Mouse (Mus musculus): Measurements from ENCODE around the gene Gm7029. TPM values are rescaled to one million over a fixed set of nuclear protein-coding genes. Genes with fewer than 3 reads are reported as not detected.
"Not testable (repeated sequence)": the region's sequence is repeated elsewhere in the genome, so short reads cannot be mapped to it uniquely, and the experiment has no call there.

The Gm7029 gene
- polyA plus RNA-seq (2011; ENCODE audit: insufficient read depth, insufficient read length, low replicate concordance, missing spikeins), result not detected in 2 replicates

DNA sequence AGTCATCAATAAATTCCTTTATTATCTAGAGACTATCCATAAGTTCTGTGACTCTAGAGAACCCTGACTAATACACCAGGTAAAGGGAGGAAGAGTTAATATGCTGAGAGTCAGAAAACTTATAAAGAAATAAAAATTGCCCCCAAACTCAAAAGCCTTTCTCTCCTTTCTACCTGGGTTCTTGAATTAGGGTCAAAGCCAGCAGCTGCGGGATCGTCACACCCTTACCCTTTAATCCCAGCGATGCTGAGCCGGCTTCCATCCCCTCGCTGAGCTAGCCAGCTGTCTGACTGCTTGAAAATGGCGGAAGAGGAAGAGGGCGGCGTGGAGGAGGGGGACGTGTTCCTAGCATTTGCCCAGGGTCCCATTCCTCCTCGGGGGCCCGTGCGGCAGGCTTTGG is at the start of gene Gm7029:
TSS of gene Gm7029 (plus strand) at position 301 of the 400 bp plus-strand sequence.
- H3K4me1 ChIP-seq (ENCODE audit: control insufficient read depth, insufficient read depth, low read length); H3K27ac ChIP-seq (ENCODE audit: control insufficient read depth, insufficient read depth, low read depth, low read length, poor library complexity); H3K4me3 ChIP-seq (replicated peaks; ENCODE audit: control insufficient read depth, low read depth, low read length): not testable (repeated sequence)
- 91% methylated on average over 4 of the region's 12 CpGs for WGBS

DNA sequence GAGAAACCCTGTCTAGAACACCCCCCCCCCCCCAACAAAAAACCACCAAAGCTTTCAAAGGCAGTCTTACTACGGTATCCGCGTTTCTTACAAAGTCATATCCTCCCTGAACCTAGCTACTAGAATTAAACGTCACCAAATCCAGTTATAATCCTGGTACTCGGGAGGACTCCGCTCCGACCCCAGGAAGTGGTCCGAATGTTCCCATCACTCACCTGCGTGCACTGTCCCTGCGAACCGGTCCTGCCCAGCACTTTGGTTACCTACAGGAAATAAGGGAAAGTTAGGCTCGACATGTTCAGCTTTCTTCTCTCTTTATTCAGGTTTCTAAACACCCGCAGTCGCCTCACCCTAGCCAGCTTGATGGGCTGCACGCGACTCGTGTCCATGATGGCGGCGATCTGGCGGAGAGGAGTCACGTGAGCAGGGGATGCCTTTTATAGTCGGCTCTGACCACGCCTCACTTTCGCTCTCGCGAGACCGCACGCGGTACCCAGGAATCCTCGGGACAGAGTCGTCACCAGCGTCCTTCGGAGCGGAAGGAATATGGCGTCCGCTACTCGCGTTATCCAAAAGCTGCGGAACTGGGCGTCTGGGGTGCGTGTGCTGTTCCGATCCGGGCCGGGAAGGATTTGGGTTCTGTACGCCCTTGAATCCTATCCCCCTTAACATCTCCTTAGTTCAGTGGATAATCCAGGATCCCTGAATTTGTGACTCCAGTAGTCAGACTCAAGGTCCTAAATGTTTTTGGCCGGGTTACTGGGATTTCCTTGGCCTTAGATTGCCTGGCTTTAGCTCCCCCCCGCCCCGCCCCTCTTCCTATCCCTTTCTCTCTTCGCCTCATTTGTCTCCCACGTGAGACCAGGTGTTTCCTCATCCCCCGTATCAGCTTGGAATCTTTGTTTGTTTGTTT is 49.3 kb upstream of the Gm7029 start, which contains the start of the genes Rps28 and Ndufa7:
TSS of gene Rps28 (minus strand) at position 479 of the 913 bp plus-strand sequence.
TSS of gene Ndufa7 (plus strand) at position 489 of the 913 bp plus-strand sequence.
- peak; percentile 92 for TF ChIP-seq POLR2A (IDR thresholded peaks at IDR 0.05; ENCODE audit: borderline replicate concordance, control insufficient read depth, low read depth, low read length)
- TF ChIP-seq CTCF (IDR thresholded peaks at IDR 0.05; ENCODE audit: control insufficient read depth, insufficient read depth, low read length), result no peak
- H3K4me3 ChIP-seq (replicated peaks; ENCODE audit: control insufficient read depth, low read depth, low read length), result peak within 1 kb of the TSS; percentile 94
- under 1% methylated on average over 51 of the region's 51 CpGs for WGBS
- H3K27ac ChIP-seq (ENCODE audit: control insufficient read depth, insufficient read depth, low read depth, low read length, poor library complexity), result peak within 1 kb of the TSS; percentile 74
- peaks cover 3% of the 10 kb centered on the region; the same call in 1 of the 2 replicates for H3K4me1 ChIP-seq (ENCODE audit: control insufficient read depth, insufficient read depth, low read length)

DNA sequence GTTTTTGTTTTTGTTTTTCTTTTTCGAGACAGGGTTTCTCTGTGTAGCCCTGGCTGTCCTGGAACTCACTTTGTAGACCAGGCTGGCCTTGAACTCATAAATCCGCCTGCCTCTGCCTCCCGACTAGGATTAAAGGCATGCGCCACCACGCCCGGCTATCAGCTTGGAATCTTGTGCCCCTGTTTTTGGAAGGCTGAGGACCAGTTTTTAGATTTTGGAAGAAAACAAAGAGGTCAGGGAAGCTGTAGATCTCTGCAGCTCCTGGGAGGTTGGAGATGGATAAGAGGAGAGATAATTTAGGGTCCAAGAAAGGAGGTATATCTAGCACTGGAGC is 48.7 kb upstream of the Gm7029 start:
- peak overlapping the region; percentile 94 for H3K4me3 ChIP-seq (replicated peaks; ENCODE audit: control insufficient read depth, low read depth, low read length)
- not testable (repeated sequence) for H3K4me1 ChIP-seq (ENCODE audit: control insufficient read depth, insufficient read depth, low read length); H3K27ac ChIP-seq (ENCODE audit: control insufficient read depth, insufficient read depth, low read depth, low read length, poor library complexity)
- WGBS, result 11% methylated on average over 6 of the region's 6 CpGs

DNA sequence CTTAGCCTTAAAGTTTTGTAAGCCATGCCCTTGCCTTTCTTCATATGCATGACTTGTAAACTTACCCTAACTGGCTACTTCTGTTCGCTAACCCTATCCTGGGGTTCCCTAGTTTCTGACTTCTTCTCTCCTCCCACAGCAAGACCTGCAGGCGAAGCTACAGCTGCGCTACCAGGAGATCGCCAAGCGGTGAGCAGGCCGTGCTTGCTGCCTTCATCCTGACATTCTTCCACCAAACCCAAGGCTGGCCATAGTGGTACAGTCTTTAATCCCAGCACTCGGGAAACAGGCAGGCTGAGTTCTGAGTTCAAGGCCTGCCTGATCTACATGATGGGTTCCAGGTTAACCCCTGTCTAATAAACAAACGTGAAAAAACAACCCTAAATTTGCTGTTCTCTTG is 48.2 kb upstream of the Gm7029 start:
- WGBS, result 83% methylated on average over 8 of the region's 8 CpGs
- TF ChIP-seq POLR2A (IDR thresholded peaks at IDR 0.05; ENCODE audit: borderline replicate concordance, control insufficient read depth, low read depth, low read length) (no peak), CTCF (IDR thresholded peaks at IDR 0.05; ENCODE audit: control insufficient read depth, insufficient read depth, low read length) (no peak)
- peaks cover 3% of the 10 kb centered on the region; the same call in 1 of the 2 replicates for H3K4me1 ChIP-seq (ENCODE audit: control insufficient read depth, insufficient read depth, low read length)
- H3K4me3 ChIP-seq (replicated peaks; ENCODE audit: control insufficient read depth, low read depth, low read length), result peak overlapping the region; percentile 27
- H3K27ac ChIP-seq (ENCODE audit: control insufficient read depth, insufficient read depth, low read depth, low read length, poor library complexity), result no peak overlapping the region

DNA sequence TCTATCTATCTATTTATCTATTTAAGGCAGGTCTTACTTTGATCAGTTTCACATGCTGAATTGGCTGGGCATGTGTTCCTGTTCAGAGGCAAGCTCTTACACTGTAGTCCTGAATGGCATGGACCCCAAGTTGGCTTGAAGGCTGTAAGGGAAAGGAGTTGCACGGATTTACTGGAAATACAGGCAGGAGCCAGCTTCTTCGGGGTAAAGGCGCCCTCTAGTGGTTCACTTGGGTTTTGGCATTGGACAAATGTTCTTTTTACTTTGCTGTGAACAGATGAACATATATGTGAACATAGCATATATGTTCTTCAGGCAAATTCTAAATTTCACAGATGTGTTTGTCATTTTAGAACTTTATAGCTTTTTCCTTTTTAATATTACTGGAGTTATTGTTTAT is 46.8 kb upstream of the Gm7029 start:
- TF ChIP-seq POLR2A (IDR thresholded peaks at IDR 0.05; ENCODE audit: borderline replicate concordance, control insufficient read depth, low read depth, low read length) (no peak), CTCF (IDR thresholded peaks at IDR 0.05; ENCODE audit: control insufficient read depth, insufficient read depth, low read length) (peak; percentile 79)
- H3K27ac ChIP-seq (ENCODE audit: control insufficient read depth, insufficient read depth, low read depth, low read length, poor library complexity), result no peak overlapping the region
- under 1% methylated on average over 3 of the region's 3 CpGs for WGBS
- H3K4me1 ChIP-seq (ENCODE audit: control insufficient read depth, insufficient read depth, low read length), result peaks cover 3% of the 10 kb centered on the region; the same call in 1 of the 2 replicates
- H3K4me3 ChIP-seq (replicated peaks; ENCODE audit: control insufficient read depth, low read depth, low read length), result no peak overlapping the region

DNA sequence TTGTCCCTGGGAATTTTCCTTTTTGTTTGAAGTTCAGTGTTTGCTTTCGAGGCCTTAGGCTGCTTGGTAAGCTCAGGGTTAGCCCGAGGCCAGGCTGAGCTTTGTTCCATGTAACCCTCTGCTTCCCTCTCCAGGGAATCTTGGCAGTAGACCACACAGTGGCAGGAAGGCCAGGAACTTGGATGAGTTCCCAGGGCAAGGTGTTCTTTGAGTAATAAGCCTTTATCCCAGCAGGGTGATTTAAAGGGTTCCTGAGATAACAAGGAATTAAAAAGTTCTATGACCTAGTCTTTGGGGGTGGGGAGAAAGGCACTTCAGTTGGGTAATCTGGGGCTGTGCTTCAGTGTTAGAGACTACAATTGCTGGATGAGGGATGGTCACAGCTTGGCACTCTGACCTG is 44.7 kb upstream of the Gm7029 start:
- Histone ChIP-seq H3K4me3 (replicated peaks; ENCODE audit: control insufficient read depth, low read depth, low read length) (no peak overlapping the region), H3K4me1 (ENCODE audit: control insufficient read depth, insufficient read depth, low read length) (peaks cover 1% of the 10 kb centered on the region; the same call in 1 of the 2 replicates), H3K27ac (ENCODE audit: control insufficient read depth, insufficient read depth, low read depth, low read length, poor library complexity) (no peak overlapping the region)
- TF ChIP-seq POLR2A (IDR thresholded peaks at IDR 0.05; ENCODE audit: borderline replicate concordance, control insufficient read depth, low read depth, low read length) (no peak), CTCF (IDR thresholded peaks at IDR 0.05; ENCODE audit: control insufficient read depth, insufficient read depth, low read length) (no peak)
- 78% methylated on average over 2 of the region's 2 CpGs for WGBS

DNA sequence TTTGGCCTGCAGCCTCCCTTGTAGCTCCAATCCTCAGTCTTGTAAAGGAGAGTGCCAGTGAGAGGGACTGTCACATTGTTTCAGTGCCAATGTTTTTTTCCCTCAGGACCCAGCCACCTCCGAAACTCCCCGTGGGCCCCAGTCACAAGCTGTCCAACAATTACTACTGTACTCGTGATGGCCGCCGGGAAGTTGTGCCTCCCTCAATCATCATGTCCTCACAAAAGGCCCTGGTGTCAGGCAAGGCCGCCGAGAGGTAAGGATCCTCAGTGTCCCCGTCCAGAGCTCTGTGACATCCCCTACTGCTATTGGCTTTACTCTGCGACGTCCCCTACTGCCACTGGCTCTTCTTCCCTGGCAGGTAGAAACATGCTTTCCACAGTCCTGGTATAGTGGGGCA is 44.1 kb upstream of the Gm7029 start:
- H3K4me1 ChIP-seq (ENCODE audit: control insufficient read depth, insufficient read depth, low read length), result peaks cover 1% of the 10 kb centered on the region; the same call in 1 of the 2 replicates
- WGBS, result 88% methylated on average over 10 of the region's 10 CpGs
- H3K4me3 ChIP-seq (replicated peaks; ENCODE audit: control insufficient read depth, low read depth, low read length), result no peak overlapping the region
- no peak for TF ChIP-seq POLR2A (IDR thresholded peaks at IDR 0.05; ENCODE audit: borderline replicate concordance, control insufficient read depth, low read depth, low read length)
- no peak for TF ChIP-seq CTCF (IDR thresholded peaks at IDR 0.05; ENCODE audit: control insufficient read depth, insufficient read depth, low read length)
- no peak overlapping the region for H3K27ac ChIP-seq (ENCODE audit: control insufficient read depth, insufficient read depth, low read depth, low read length, poor library complexity)

DNA sequence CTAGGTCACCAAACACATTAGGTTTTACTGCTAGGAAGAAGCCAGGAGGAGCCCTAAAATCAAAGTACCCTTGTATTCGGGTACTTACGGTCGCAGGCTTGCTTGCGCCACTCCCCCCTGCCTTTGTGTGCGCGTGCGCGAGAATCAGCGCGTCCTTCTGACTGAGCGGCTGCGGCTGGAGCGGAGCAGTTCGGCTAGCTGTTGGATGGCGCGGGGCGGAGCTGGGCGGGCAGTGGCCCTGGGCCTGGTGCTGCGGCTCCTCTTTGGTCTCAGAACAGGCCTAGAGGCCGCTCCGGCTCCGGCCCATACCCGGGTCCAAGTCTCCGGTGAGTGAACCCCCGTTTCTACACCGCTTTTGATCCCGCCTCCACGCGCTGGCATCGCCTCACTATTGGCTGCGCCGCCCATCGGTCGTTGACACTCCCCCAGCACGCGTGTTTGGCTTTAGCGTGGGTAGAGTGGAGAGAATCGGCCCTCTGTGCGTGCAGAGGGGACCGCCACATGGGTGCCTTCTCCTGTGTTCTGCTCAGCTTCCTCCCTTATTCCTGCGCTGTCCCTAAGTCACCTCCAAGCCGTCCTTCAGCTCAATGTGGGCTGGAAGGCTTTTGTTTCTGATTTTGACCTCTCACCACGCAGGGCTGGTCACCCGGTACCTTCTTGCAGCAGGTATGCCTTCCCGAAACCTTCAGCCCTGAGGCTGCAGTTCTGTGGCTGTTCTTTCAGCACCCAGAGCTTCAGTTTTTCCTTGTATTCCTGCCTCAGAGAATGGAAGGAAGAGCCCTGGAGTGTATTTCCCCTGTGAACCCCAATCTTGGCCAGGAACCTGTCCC is 30.5 kb upstream of the Gm7029 start, which contains the start of gene Cd320:
TSS of gene Cd320 (plus strand) at position 126 of the 830 bp plus-strand sequence.
- Histone ChIP-seq H3K27ac (ENCODE audit: control insufficient read depth, insufficient read depth, low read depth, low read length, poor library complexity) (peak within 1 kb of the TSS; percentile 23; the same call in 1 of the 2 replicates), H3K4me3 (replicated peaks; ENCODE audit: control insufficient read depth, low read depth, low read length) (peak within 1 kb of the TSS; percentile 99), H3K4me1 (ENCODE audit: control insufficient read depth, insufficient read depth, low read length) (no peaks in the 10 kb centered on the region)
- TF ChIP-seq CTCF (IDR thresholded peaks at IDR 0.05; ENCODE audit: control insufficient read depth, insufficient read depth, low read length), result 0 out of 2 replicates have a peak, but pooled peaks have one; percentile 15
- peak; percentile 56; the same call in 1 of the 2 replicates for TF ChIP-seq POLR2A (IDR thresholded peaks at IDR 0.05; ENCODE audit: borderline replicate concordance, control insufficient read depth, low read depth, low read length)
- WGBS, result under 1% methylated on average over 45 of the region's 45 CpGs
